In the genomic region with DNA sequence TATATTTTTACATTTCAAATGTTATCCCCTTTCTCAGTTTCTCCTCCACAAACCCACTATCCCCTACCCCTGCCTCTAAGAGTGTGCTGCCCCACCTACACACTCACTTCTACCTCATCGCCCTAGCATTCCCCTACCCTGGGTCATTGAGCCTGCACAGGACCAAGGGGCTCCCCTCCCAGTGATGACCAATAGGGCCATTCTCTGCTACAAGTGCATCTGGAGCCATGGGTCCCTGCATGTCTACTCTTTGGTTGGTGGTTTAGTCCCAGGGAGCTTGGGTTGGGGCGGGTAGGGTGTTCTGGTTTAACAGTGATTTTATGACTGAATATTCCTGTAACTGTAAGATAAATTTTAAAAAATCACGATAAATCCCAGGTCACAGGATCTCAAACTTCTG, we compare ENCODE assay signal across 7 mouse cellular contexts. TPM values are rescaled to one million over a fixed set of nuclear protein-coding genes. Genes with fewer than 3 reads are reported as not detected.
DNase-seq lines count a peak whose midpoint lies in the region; ATAC-seq and TF ChIP-seq lines count a peak whose summit lies in the region.

No protein-coding gene starts in this region.

- peak overlapping the region; percentile 66 for H3K4me2 ChIP-seq in lung, embryonic 14.5 days
- peak overlapping the region; percentile 77 for H3K4me2 ChIP-seq in heart, embryonic 15.5 days
- H3K4me2 ChIP-seq in liver, embryonic 16.5 days (ENCODE audit: low read depth, low read length): peak overlapping the region; percentile 57

- ATAC-seq in lung, embryonic 14.5 days (ENCODE audit: insufficient read depth): peak; percentile 71
- peak; percentile 53 for ATAC-seq in heart, embryonic 15.5 days (replicated peaks; ENCODE audit: insufficient number of reproducible peaks, insufficient read depth, low FRiP score, low read depth)
- ATAC-seq in liver, embryonic 16.5 days (ENCODE audit: low read depth): no peak
- ATAC-seq in megakaryocyte progenitor cell, adult 5-6 weeks (replicated peaks; ENCODE audit: poor library complexity): no peak
- ATAC-seq in inflammation-experienced regulatory T-cells, adult 6 months: no peak

- no peak for TF ChIP-seq CTCF in lung, embryonic 14.5 days (IDR thresholded peaks at IDR 0.05; ENCODE audit: low read depth)
- no peak for TF ChIP-seq CTCF in cortical plate, adult 2 months (IDR thresholded peaks at IDR 0.05; ENCODE audit: extremely low read depth, insufficient read depth, low read length)

- DNase-seq in lung, embryonic 14.5 days: peak; percentile 7
- DNase-seq in lung, postnatal 36 days: no peak

- TF ChIP-seq POLR2A in cortical plate, adult 2 months (IDR thresholded peaks at IDR 0.05; ENCODE audit: extremely low read depth, insufficient read depth, low read length): no peak

- H3K9ac ChIP-seq in lung, embryonic 14.5 days: peak overlapping the region; percentile 70
- H3K9ac ChIP-seq in heart, embryonic 15.5 days: peak overlapping the region; percentile 70
- H3K9ac ChIP-seq in liver, embryonic 16.5 days (ENCODE audit: low read depth, low read length): no peak overlapping the region; the same call in 1 of the 2 replicates

- no peaks in the 10 kb centered on the region for H3K4me1 ChIP-seq in lung, embryonic 14.5 days (ENCODE audit: insufficient read depth)
- no peaks in the 10 kb centered on the region for H3K4me1 ChIP-seq in cortical plate, adult 2 months (ENCODE audit: control insufficient read depth, insufficient read depth, low read length)
- 0 out of 2 replicates have a peak, but pooled peaks cover 2% of the 10 kb centered on the region for H3K4me1 ChIP-seq in heart, embryonic 15.5 days (replicated peaks)
- no peaks in the 10 kb centered on the region for H3K4me1 ChIP-seq in liver, embryonic 16.5 days (ENCODE audit: control insufficient read depth, low read depth, low read length)

- peak overlapping the region; percentile 64 for H3K4me3 ChIP-seq in lung, embryonic 14.5 days (ENCODE audit: low read depth, low read length)
- peak overlapping the region; percentile 60 for H3K4me3 ChIP-seq in cortical plate, adult 2 months (ENCODE audit: insufficient read depth, low read length)
- peak overlapping the region; percentile 81 for H3K4me3 ChIP-seq in heart, embryonic 15.5 days
- peak overlapping the region; percentile 64 for H3K4me3 ChIP-seq in liver, embryonic 16.5 days (ENCODE audit: low read depth, low read length)

- 9% methylated on average over 3 of the region's 3 CpGs for WGBS in lung, embryonic 14.5 days
- WGBS in heart, embryonic 15.5 days: 1% methylated on average over 3 of the region's 3 CpGs
- 15% methylated on average over 3 of the region's 3 CpGs for WGBS in liver, embryonic 16.5 days (ENCODE audit: insufficient replicate concordance)

- H3K27ac ChIP-seq in lung, embryonic 14.5 days (ENCODE audit: low read depth): no peak overlapping the region
- H3K27ac ChIP-seq in cortical plate, adult 2 months (ENCODE audit: insufficient read depth, low read length): no peak overlapping the region
- 0 out of 2 replicates have a peak overlapping the region, but pooled peaks have one; percentile 52 for H3K27ac ChIP-seq in heart, embryonic 15.5 days
- no peak overlapping the region for H3K27ac ChIP-seq in liver, embryonic 16.5 days (ENCODE audit: low read length)

- no peaks in the 10 kb centered on the region for H3K9me3 ChIP-seq in lung, embryonic 14.5 days (ENCODE audit: low read depth, low read length)
- H3K9me3 ChIP-seq in heart, embryonic 15.5 days (replicated peaks): no peaks in the 10 kb centered on the region
- H3K9me3 ChIP-seq in liver, embryonic 16.5 days (replicated peaks; ENCODE audit: control insufficient read depth, low read length): no peaks in the 10 kb centered on the region

- H3K27me3 ChIP-seq in lung, embryonic 14.5 days (ENCODE audit: insufficient read depth, low read length): no peaks in the 10 kb centered on the region
- H3K27me3 ChIP-seq in heart, embryonic 15.5 days: no peaks in the 10 kb centered on the region
- no peaks in the 10 kb centered on the region for H3K27me3 ChIP-seq in liver, embryonic 16.5 days (ENCODE audit: control insufficient read depth, insufficient read depth, low read depth, low read length)

- no peaks in the 10 kb centered on the region for H3K36me3 ChIP-seq in lung, embryonic 14.5 days (ENCODE audit: insufficient read depth)
- H3K36me3 ChIP-seq in heart, embryonic 15.5 days: no peaks in the 10 kb centered on the region; the same call in 1 of the 2 replicates
- no peaks in the 10 kb centered on the region for H3K36me3 ChIP-seq in liver, embryonic 16.5 days (ENCODE audit: control insufficient read depth, insufficient read depth)

RNA-seq across cellular contexts. Expression of a gene that starts 0.7 kb away (rescaled TPM):
- polyA plus RNA-seq in lung, embryonic 14.5 days (2014; fragmentation: Nextera tagmentation; extraction: Ambion mirVana): 5.8 and 6.1 TPM in 2 replicates
- 3.5 and 5.1 TPM in 2 replicates for polyA plus RNA-seq in cortical plate, adult 2 months (2012; rRNA removed)
- 4.1 and 4.2 TPM in 2 replicates for polyA plus RNA-seq in heart, embryonic 15.5 days (2015; fragmentation: Nextera tagmentation; extraction: Ambion mirVana)
- 0.85 and 1.4 TPM in 2 replicates for polyA plus RNA-seq in liver, embryonic 16.5 days (2015; fragmentation: Nextera tagmentation; extraction: Ambion mirVana)
- 9.1 and 9.8 TPM in 2 replicates for total RNA-seq in megakaryocyte progenitor cell, adult 5-6 weeks (2015)
- total RNA-seq in megakaryocyte progenitor cell, adult 5-6 weeks (2017): 8.5 and 8.7 TPM in 2 replicates
- polyA plus RNA-seq in inflammation-experienced regulatory T-cells, adult 6 months (2017; shearing (Covaris generic)): 10 to 100 TPM; 13.8 to 19.5 (median 16.8) TPM

RNA-seq across cellular contexts. Expression of a gene that starts 53.2 kb away (rescaled TPM):
- 19.5 and 22.0 TPM in 2 replicates for polyA plus RNA-seq in lung, embryonic 14.5 days (2014; fragmentation: Nextera tagmentation; extraction: Ambion mirVana)
- 9.0 and 9.3 TPM in 2 replicates for polyA plus RNA-seq in cortical plate, adult 2 months (2012; rRNA removed)
- 10.7 and 12.2 TPM in 2 replicates for polyA plus RNA-seq in heart, embryonic 15.5 days (2015; fragmentation: Nextera tagmentation; extraction: Ambion mirVana)
- 8.2 and 8.5 TPM in 2 replicates for polyA plus RNA-seq in liver, embryonic 16.5 days (2015; fragmentation: Nextera tagmentation; extraction: Ambion mirVana)
- total RNA-seq in megakaryocyte progenitor cell, adult 5-6 weeks (2015): 28.6 and 28.9 TPM in 2 replicates
- total RNA-seq in megakaryocyte progenitor cell, adult 5-6 weeks (2017): 16.2 and 19.6 TPM in 2 replicates
- 10 to 100 TPM; 28.8 to 38.7 (median 33.8) TPM for polyA plus RNA-seq in inflammation-experienced regulatory T-cells, adult 6 months (2017; shearing (Covaris generic))

RNA-seq across cellular contexts. Expression of a gene that starts 53.3 kb away (rescaled TPM):
- polyA plus RNA-seq in lung, embryonic 14.5 days (2014; fragmentation: Nextera tagmentation; extraction: Ambion mirVana): 14.7 and 18.7 TPM in 2 replicates
- 16.8 and 17.1 TPM in 2 replicates for polyA plus RNA-seq in cortical plate, adult 2 months (2012; rRNA removed)
- polyA plus RNA-seq in heart, embryonic 15.5 days (2015; fragmentation: Nextera tagmentation; extraction: Ambion mirVana): 12.8 and 13.7 TPM in 2 replicates
- 6.1 and 6.2 TPM in 2 replicates for polyA plus RNA-seq in liver, embryonic 16.5 days (2015; fragmentation: Nextera tagmentation; extraction: Ambion mirVana)
- 19.7 and 24.1 TPM in 2 replicates for total RNA-seq in megakaryocyte progenitor cell, adult 5-6 weeks (2015)
- total RNA-seq in megakaryocyte progenitor cell, adult 5-6 weeks (2017): 15.7 and 16.1 TPM in 2 replicates
- 10 to 100 TPM; 12.8 to 14.0 (median 13.0) TPM for polyA plus RNA-seq in inflammation-experienced regulatory T-cells, adult 6 months (2017; shearing (Covaris generic))

Comparison
In these comparisons a context has a peak if more than half of its experiments do, and no peak if none do; other contexts are left out.
1. ATAC-seq: peak in lung, embryonic 14.5 days (single experiment) and heart, embryonic 15.5 days (single experiment); none in liver, embryonic 16.5 days (single experiment), megakaryocyte progenitor cell, adult 5-6 weeks (single experiment) and inflammation-experienced regulatory T-cells, adult 6 months (single experiment).
2. Peak in every context shown above with its lines, with median percentiles within 50 percentile points of each other: H3K4me2 ChIP-seq and H3K4me3 ChIP-seq.